Mouse (Mus musculus) kidney, postnatal 36 days (tissue): ENCODE results near the gene Zfp61.

Source experiments
- DNase-seq, 2 experiments: peaks; one replicate each; pipeline ENCODE4 v3.0.0; 2021 to 2022; ENCODE audit warnings: mixed read lengths in 2 of 2

Zfp61 gene

GRCm38 (mm10) chr7:24254633-24255474 is 46.2 kb downstream of the Zfp61 start, which contains the start of gene Zfp108:
TSS of gene Zfp108 (plus strand) at chr7:24254794.
- peak; percentile 91 to 95 for DNase-seq

DNA sequence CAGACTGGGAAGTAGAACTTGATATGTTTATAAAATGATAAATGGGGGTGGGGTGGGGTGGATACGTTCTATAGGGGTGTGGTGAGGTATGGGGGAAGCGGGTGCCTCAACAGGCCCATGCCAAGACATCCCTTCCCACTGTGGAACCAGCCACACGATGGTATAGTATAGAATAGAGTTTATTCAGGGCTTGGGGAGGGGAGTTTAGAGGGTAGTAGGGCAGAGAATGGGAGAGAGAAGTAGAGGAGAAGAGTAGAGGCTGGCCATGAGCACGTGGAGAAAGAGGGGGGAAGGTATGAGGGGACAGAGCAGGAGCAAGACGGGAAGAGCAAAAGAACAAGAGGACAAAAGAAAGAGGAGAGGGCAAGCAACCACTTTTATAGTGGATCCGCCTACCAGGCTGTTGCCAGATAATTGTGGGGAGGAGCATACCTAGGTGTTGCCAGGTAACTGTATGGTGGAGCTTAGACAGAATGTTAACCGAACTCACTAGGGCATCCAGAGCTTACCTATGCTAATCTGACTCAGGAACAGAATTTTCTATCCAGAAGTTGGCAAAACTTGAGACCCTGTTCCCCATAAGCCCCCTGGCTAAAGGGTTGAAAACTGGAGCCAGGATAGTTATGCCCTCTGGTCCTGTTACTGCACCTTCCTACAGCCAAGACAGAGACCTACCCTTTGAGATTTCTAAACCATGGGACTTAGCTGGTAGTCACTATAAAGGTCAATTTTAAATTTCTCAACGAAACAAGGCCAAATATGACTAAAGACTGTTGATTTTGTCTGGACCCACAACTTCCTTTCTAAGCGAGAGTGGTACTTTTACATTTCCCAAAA is 47.0 kb downstream of the Zfp61 start:
- DNase-seq, result no peak
